Mouse (Mus musculus) T-helper 17 cell (primary cell): ENCODE results near the gene Inpp5e.

Experiments
- in situ Hi-C, 2 experiments: fragments of 300-600 bp; cut with MboI, MseI; formaldehyde crosslinking; loops; 1 replicate in 1 of 2; 2 replicates in 1 of 2; pipeline ENCODE4 v1.15.1; 2025; ENCODE audit warnings: high pct_unique_total_duplicates in 2 of 2

Inpp5e gene

DNA sequence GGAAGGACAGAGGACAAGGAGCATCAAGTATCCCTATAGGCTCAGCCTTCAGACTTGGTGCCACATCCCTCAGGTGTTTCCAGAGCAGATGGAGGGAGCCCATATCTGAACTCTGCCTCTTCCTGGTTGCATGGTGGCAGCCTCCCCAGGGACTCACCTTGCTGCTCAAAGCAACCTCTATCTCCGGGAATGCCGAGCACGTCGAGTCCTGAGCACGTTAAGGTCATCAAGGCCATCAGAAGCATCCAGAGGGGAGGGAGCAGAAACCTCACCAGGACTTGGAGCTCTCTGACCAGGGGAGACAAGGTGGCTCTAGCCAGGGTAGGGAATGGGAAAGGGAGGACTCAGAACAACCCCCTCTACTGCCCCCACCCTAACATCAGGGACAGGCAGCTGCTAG is 45.5 kb downstream of the Inpp5e start:
- in situ Hi-C loops, result no loop called here

DNA sequence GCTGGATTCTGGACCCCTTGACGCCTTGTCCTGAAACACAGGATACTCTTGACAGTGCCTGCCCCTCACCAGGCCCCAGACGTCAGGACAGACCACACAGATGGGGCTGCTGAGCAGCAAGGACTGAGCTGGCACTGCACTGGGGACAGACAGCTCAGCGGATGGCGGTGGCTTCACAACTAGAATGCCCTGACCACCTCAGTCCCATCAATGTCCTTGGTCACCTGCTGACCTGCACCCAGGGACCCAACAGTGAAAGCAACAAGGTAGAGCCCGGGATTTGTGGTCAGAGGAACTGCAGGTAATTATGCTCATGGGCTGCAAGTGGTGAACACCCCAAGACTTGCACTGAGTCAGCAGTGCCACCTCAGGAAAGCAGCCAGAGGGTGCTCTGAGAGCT is 46.0 kb downstream of the Inpp5e start:
- in situ Hi-C loops, result no loop called here

- in situ Hi-C loops, result no loop called here
Measured at GRCm38 (mm10) chr2:26360772-26361171, 48.2 kb downstream of the Inpp5e start, which contains the start of gene Card9. Gene Card9 (minus strand): TSS chr2:26360918.

GRCm38 (mm10) chr2:26359983-26360382 is 49.0 kb downstream of the Inpp5e start:
- in situ Hi-C loops, result no loop called here

GRCm38 (mm10) chr2:26358667-26359320 is 50.2 kb downstream of the Inpp5e start:
- in situ Hi-C loops, result no loop called here

DNA sequence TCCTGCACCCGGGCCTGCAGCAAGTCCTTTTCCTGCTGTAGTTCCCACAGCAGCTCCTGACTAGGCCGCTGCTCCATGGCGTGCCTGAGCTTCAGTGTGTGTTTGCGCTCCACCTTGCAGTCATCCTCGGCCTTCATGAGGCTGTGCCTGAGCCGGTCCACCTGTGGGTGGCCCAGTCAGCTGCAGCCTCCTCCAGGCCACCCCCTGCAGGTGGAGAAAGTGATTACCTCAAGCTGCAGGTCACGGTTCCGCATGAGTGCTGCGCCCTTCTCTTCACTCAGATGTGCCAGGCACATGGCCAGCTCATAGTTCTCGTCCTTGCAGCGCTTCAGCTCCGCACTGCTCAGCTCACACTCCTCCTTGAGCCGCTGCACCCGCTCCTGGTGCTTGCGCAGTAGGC is 51.5 kb downstream of the Inpp5e start:
- in situ Hi-C loops, result no loop called here

- in situ Hi-C loops, result no loop called here
Measured at GRCm38 (mm10) chr2:26356678-26357077, 52.3 kb downstream of the Inpp5e start.

GRCm38 (mm10) chr2:26356231-26356630 is 52.8 kb downstream of the Inpp5e start:
- in situ Hi-C loops, result no loop called here

DNA sequence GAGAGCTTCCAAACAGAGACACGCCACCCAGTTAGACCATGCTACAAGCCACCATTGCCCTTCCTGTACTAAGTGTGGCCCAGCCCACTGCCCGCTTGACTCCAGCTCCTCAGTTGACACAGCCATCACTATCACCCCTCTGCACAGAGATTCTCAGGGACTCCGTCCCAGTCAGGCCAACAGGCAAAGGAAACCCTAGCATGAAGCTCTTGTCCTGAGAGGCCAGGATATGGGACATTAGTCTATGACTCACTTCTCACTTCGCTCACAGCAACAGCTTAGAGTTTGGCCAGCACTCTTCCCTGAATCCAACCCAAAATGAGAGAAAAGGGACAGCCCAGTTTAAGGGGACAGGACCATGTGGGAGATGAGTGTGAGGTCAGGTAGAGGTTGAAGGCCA is 54.6 kb downstream of the Inpp5e start:
- in situ Hi-C loops, result no loop called here

- in situ Hi-C loops, result no loop called here
Measured at GRCm38 (mm10) chr2:26353066-26353980, 55.7 kb downstream of the Inpp5e start.

GRCm38 (mm10) chr2:26352291-26352910 is 56.6 kb downstream of the Inpp5e start:
- in situ Hi-C loops, result no loop called here

DNA sequence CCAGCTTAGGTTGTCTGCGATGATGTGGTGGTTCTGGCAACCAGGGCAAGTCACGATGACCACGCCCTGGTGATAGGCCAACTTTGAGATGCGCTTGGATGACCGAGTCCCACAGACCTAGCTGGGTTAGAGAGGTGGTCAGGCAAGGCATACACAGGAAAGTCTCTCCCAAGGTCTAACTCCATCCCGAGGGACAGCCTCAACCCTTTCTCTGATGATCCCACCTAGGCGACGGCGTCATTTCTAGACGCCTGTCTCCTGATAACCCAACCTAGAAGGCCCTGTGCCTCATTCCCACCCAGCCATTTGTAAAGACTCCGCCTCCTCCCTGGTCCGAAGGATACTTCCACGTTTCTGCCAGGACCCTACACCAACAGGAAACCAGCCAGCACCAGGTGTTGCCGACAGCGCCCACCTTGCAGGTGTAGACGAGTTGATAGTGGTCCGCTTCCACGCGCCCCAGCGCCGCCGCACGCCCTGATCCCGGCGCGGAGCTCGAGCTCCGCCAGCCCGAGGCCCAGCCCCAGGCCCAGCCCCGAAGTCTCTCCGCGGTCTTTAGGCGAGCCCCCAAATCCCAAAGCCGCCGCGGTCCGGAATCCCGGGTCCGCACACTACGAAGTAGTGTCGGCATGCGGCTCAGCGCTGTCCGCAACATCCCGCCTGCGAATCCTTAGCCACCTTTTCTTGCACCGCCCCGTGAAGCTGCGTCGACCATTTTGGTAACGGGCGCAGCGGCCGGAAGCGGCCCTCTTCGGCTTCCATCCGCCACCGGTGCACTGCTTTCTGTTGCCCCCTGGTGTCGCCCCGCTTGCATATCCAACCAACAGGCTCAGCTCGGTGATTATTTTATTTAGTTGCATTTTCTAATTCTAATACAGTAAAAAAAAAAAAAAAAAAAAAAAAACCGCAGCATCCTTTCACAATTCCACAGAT is 57.4 kb downstream of the Inpp5e start, which contains the start of gene Dnlz:
Dnlz (minus strand) TSS at position 753 of the 933 bp plus-strand sequence.
- in situ Hi-C loops, result no loop called here

DNA sequence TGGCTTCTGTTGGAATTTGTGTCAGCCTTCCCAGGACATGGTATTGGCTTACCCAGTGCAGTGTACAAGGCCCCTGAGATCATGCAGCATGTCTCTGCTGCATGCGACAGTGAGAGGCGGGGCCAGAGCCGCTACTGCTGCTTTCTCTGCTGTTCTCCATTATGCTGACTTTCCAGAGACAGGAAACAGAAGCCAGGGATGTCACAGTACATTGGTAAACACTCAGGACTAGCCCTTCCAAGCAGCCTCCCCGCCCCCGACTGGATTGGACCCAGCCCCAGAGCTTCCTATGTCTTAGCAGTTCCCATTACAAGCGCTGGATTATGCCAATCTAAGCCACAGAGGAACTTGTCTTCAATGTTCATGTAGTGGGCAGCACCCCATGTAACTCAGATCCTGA is 60.8 kb downstream of the Inpp5e start:
- in situ Hi-C loops, result no loop called here
